Mouse (Mus musculus) embryo, embryonic 11.5 days (tissue): ENCODE measurements around the gene Prkcsh.

Experiments
- DNase-seq: peaks from one replicate; pipeline ENCODE4 v3.0.0-alpha.2; 2012; ENCODE audit warnings: low read depth, low spot score

The Prkcsh gene

DNA sequence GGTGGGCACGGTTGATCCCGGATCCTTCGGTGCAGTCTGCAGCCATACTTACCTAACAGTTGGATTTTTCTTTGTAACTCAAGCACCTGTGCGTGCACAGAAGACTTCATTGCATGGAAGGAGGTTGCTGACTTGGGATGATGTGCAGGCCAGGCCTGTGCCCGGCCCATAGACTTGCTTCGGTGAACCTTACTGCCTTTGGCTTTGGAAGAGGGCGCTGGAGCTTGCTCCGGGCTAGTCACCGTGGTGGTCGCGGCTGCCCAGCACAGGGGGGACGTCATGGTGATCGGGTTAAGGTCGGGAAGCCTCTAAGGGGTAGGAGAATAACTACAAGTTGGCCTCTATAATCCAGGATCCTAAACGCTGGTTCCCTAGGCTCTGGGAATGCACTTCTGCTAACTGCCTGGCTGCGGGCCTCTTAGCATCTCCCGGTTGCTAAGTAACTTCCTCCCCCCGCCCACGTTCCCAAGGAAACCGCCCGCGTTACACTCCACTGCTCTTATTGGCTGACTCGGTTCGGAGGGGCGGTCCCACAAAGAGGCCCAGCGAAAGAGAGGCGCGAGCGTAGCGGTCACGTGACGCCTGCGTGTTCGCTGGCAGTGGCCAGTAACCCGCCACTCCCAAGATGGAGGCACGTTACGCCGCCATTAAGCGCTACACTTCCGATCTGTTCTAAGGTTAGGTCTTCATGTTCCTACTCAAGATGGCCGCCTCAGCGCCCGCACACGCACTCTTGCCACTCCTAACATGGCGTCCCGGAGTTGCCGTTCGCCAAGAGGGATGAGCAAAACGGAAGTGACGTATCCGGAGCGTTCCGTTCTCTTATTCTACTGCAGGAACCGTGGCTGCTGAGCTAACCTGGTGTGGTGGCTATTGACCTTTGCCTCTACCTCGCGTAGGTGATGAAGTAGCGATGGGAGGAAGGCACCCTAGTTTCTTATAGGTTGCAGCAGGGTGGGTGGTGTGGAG, at the start of gene Prkcsh, which contains the start of gene Ccdc151:
Gene Prkcsh (plus strand): TSS at position 613 of the 969 bp plus-strand sequence.
Gene Ccdc151 (minus strand): TSS at position 441 of the 969 bp plus-strand sequence.
- DNase-seq: peak; percentile 99

DNA sequence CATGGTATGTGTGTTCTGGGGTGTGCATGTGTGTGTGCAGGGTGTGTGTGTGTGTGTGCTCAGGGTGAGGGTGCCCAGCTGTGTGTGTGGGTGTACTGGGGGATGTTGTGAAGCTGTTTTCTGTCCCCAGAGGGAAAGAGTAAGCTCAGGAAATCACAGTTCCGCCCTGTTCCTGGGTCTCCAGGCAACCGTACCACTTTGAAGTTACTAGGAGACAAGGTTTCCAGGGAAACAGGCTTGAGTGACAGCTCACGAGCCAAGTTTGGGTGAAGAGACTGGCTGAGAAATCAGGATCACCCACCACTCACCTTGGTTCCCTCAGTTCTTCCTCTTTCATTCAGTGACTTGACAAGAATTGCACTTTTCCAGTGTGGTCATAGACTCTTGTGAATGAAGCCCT, 49.0 kb upstream of the Prkcsh start:
- DNase-seq: no peak

GRCm38 (mm10) chr9:21954635-21955034, 48.0 kb upstream of the Prkcsh start:
- no peak for DNase-seq

DNA sequence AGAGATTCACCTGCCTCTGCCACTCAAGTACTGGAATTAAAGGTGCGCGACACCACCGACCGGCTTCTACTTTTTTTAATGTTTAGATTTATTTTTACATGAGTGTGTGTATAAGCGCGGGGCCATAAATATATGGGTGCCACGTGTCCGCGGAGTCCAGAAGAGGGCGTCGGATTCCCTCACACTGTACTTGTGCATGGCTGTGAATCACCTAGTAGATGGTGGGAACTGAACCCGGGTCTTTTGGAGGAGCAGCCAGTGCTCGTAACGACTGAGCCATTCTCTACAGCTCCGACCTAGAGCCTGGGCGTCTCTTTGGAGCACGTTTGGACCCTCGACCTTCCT, 47.4 kb upstream of the Prkcsh start:
- DNase-seq: no peak

GRCm38 (mm10) chr9:21955570-21956281, 46.9 kb upstream of the Prkcsh start, which contains the start of gene Swsap1:
Gene Swsap1, plus strand, starts transcription at chr9:21955755.
- DNase-seq: peak; percentile 96

GRCm38 (mm10) chr9:21958372-21958771, 44.2 kb upstream of the Prkcsh start:
- DNase-seq: no peak

DNA sequence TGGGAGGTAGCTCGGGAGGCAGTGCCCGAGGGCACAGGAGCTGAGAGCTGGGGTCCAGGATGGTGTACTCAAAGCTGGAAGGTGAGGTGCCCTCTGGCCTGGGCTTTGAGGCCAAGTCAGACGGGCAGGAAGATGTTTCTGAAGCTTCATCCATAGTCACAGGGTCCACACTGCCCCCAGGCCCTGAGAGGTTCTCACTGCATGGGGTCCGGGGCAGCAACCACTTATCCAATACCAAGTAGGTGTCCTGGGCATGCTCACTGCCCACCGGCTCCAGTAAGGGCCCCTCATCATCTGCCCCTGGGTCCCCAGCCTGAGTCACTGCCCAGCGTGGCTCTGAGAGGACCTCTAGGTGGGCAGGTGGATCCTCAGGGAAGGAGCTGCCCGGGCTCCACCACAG, 43.4 kb upstream of the Prkcsh start:
- DNase-seq: no peak

- DNase-seq: no peak
Observed at GRCm38 (mm10) chr9:21960135-21960534, 42.5 kb upstream of the Prkcsh start.

GRCm38 (mm10) chr9:21960558-21961208, 41.9 kb upstream of the Prkcsh start:
- DNase-seq: no peak

DNA sequence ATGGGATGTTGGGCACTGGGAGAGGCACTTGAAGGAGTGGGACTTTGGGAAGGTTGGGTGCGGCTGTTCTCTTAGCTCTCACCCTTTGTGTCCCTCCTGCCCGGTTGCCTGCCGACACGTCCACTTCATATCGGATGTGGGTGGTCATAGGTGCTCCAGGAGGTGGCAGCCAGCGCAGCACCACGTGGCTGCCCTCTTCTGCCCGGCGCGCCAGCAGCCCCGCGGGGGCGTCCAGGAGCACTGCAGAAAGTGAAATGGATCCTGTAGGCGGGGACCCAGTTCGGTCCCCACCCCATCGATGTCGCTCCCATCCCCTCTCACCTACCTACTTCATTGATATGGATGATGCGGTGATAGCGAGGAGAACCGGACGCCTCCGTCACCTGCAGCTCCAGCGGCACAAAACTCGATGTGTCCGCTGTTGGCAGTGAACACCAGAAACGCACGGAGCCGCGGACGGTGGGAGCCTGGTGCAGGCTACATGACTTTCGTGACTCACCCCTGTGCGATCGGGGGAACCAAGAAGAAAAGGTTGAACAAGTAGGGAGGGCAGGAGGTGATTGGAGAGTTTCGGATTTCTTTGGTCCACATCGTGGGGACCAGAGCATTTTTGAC, 41.1 kb upstream of the Prkcsh start:
- DNase-seq: no peak

DNA sequence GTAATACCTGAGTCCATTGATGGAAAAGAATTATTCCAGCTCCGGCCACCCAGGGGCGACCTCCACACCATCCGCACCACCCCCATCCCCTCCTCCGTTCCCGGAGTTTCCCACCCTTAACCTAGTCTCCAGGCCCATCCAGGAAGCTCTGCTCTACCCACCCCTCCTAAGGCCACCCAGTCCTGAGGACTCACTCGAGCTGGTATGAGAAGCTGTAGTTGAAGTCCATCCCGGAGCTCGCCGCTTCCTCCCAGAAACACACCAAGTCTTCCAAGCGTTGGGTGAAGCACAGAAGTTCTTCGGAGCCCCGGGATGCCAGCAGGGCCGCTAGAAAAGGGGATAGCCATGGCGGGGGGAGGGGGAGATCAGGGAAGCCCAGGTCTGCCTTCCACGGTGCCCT, 40.6 kb upstream of the Prkcsh start:
- DNase-seq: no peak

DNA sequence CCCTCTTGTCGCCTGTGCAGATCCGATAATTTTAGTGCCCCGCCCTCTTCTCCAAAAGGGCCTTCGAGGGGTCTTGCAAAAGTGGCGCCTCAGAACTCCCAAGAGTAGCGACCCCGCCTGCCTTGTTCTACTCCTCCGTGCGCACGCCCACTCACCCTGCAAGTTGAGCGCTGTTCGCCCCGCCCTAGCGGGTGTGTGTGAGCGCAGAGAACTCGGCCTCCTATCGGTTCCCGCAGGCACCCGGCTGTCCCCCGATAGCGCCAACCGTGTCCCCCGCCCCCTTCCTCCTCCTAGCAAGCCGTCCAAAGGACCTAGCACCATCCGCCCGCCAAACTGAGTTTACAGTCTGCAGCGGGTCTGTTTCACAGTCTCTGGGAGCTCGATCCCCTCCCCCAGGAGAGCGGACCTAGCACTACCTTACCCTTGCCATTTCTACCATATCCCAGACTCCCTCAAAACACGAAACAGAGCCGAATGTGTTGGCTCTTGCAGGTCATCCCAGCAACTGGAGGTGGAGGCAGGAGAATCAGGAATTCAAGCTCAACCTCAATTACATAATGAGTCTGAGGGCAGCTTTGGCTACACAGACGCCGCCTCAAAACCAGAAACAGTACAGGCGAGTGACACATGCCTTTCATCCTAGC, 40.1 kb upstream of the Prkcsh start:
- peak; percentile 64 for DNase-seq

GRCm38 (mm10) chr9:21963417-21963816, 39.2 kb upstream of the Prkcsh start, which contains the start of gene Epor:
Gene Epor, minus strand, starts transcription at chr9:21963506.
- peak; percentile 40 for DNase-seq

GRCm38 (mm10) chr9:21968883-21969282, 33.7 kb upstream of the Prkcsh start:
- DNase-seq: no peak

DNA sequence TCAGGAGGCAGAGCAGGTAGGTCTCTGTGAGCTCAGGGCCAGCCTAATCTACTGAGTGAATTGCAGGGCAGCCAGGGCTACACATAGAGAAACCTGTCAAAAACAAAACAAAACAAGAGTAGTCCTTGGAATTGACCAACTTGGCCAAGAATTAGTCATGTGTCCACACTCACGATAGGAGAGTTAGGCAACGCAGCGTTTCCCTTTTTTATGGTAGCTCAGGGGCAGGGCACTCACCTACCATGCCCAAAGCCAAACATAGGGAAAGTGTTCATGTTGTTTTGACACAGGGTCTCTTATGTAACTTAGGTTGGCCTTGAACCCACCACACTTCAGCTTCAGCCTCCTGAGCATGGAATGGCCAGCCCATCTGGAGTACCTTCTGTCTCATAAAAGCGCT, 33.3 kb upstream of the Prkcsh start:
- DNase-seq: no peak

DNA sequence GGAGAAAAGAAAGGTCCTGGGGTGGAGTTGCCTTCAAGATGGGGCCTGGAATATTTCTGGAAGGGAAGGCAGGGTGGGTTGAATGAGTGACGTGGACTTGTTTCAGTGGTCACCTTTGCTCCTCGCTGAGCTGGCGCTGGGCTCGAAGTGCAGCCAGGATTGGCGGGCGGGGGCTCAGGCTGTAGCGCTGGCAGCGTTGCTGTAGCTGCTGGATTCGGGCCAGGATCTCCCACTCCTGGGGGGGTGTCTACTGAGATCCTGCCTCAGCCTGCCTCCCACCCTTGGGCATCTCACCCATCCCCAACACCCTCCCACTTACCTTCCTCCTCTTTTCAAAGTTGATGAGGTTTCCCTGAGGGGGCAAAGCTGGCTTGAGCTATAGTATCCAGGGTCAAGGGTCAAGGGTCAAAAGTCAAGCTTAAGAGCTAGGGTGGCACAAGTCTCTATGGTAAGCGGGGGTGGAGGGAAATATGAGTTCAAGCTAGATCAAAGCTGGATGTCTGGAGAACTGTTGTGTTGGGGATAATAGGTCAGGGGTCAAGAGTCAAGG, 25.9 kb upstream of the Prkcsh start:
- DNase-seq: no peak

DNA sequence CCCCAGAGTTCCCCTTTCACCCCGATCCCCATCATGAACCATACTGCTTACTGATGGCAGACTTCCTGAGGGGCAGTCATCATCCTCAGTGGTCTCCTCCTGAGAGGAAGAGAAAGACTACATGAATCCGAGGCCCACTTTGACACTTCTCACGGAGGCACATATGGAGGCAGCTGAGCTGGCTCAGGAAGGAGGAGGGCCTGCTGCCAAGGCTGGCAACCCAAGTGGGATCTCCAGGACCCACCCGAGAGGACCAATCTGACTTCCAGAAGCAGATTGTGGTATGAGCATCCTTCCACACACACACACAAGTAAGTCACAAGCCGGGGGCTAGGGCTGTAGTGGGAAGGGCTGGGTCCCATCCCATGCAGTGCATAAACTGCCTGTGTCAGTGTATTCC, 25.3 kb upstream of the Prkcsh start:
- DNase-seq: no peak

DNA sequence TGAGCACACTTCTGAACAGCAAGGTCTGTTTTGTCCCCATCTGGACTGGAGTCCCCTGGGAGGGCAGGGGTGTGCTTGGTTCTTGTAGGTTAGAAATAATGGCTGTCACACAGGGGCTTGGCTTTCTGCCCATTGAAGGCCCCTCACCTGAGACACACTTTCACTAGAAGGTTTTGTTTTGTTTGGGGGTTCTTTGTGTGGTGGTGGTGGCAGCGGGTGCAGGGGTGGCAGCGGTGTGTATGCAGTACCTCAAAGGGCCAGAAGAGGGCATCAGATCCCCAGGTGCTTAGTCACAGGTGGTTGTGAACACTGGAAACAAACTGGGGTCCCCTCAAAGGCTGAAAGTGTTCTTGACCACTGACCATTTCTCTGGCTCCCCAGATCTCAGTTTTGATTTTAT, 24.6 kb upstream of the Prkcsh start:
- DNase-seq: no peak

- no peak for DNase-seq
Observed at GRCm38 (mm10) chr9:21978398-21979128, 24.0 kb upstream of the Prkcsh start.

GRCm38 (mm10) chr9:21983911-21984310, 18.7 kb upstream of the Prkcsh start:
- DNase-seq: no peak
